Mouse (Mus musculus): Measurements from ENCODE around the gene Dvl1. TPM values are rescaled to one million over a fixed set of nuclear protein-coding genes. Genes with fewer than 3 reads are reported as not detected.

The Dvl1 gene
- polyA plus RNA-seq (2012): 78.6 and 89.0 TPM in 2 replicates

DNA sequence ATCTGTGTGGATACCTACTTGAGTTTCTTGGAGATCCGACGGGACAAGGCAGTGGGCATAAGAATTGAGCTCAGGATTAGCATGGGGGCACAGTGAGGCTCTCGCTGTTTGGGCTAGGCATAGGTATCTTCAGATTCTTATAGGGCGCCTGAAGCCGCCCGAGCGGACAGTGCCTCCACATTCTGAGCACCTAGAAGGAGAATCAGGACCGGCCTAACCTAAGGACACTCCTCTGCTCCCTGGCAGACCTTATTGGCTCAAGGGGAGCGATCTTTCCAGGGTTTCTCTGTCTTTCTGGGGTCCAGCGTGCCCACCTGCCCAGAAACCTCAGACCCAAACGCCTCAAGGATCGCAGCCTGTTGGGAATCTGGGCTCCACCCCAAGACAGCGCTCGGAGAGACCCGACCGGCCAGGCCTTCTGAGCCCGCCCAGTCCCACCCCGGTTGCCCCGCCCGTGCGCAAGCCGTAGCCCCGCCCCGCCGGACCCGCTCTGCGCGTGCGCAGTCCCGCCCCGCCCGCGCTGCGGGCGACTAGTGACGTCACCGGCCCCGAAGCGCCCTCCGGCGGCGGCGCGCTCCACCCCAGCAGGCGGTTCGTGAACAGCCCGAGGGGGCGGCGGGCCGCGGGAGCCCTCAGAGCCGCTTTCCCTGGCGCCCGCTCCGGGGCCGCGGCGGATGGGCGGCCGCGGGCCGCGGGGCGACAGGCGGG, at the start of gene Dvl1:
Gene Dvl1 (plus strand): TSS at position 532 of the 708 bp plus-strand sequence.
- no peak for TF ChIP-seq GATA1 (IDR thresholded peaks at IDR 0.05; ENCODE audit: low read length)

DNA sequence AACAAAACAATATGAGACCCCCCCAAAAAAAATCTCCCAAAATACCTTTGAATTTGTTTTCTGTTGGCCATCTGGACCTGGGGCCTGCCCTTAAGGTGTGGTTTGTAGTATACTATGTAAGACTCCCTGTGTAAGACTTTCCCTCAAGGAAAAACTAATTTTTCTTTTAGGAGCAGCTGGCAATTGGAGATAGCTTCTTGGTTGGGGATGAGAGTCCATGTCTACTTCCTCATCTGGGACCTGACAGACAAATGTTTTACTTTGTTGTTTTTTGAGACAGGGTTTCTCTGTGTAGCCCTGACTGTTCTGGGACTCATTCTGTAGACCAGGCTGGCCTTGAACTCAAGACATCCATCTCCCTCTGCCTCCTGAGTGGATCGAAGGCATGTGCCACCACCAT, 45.1 kb upstream of the Dvl1 start:
- no peak for TF ChIP-seq GATA1 (IDR thresholded peaks at IDR 0.05; ENCODE audit: low read length)

DNA sequence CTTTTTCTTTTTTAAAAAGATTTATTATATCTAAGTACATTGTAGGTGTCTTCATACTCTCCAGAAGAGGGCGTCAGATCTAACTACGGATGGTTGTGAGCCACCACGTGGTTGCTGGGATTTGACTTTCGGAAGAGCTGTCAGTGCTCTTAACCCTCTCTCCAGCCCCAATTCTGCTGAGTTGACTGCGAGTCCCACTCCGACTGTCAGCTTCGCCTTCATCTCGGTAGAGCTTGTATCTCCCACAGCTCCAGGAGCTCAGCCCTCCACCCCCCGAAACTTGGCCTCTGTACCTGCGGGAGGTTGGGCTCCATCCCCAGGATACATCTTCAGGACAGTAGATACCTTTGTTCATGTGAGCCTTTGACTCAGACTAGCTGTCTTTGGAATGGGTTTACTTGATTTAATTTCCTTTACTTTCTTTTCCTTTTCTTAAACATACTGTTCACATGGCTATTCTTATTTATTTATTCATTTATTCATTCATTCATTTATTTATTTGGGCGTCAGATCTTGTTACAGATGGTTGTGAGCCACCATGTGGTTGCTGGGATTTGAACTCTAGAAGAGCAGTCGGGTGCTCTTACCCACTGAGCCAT, 44.4 kb upstream of the Dvl1 start, which contains the start of gene Mrpl20:
Gene Mrpl20 (plus strand): TSS at position 138 of the 599 bp plus-strand sequence.
- TF ChIP-seq GATA1 (IDR thresholded peaks at IDR 0.05; ENCODE audit: low read length): no peak

DNA sequence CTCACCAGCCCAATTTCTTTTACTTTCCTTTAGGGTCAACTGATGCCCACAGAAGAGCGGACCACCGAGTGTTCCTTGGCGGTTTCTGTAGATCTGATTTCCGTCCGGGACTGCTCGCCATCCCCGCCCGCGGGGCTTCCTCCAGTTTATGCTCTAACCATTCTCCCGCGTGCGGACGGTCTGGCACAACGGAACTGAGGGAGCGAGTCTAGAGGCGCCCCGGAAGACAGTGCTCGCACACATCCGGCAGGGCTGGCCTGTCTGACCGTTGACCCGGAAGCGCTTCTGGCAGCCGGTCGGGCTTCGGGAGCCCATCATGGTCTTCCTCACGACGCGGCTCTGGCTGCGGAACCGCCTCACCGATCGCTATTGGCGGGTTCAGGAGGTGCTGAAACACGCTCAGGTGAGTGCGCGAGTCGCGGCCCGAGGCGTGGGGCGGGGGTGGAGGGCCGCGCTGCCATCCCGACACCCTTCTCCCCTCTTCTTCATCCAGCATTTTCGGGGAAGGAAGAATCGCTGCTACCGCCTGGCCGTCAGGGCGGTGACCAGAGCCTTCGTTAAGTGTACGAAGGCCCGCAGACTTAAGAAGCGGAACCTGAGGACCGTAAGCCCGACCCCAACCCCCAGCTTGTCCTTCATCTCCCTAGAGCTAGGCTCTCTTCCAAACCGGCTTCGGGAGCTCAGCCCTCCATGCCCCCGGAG, 43.7 kb upstream of the Dvl1 start:
- TF ChIP-seq GATA1 (IDR thresholded peaks at IDR 0.05; ENCODE audit: low read length): no peak

DNA sequence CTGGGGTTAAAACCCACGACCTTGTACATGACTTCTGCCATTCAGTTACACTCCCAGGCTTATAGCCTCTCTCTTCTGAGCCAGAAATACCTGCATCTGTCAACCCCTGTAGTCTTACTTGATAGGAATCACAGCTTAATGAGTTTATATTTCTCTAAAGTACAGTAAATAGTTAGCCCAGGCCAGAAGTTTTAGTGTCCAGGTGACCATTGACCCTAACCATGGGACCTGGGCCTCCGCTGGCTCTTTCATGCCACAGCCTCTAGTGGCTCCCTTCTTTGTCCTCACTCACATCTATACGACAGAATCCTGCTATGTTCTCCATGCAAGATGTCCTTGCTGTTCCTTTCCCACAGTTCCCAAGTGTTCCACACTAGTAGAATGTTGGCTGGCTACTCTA, 39.4 kb upstream of the Dvl1 start:
- TF ChIP-seq GATA1 (IDR thresholded peaks at IDR 0.05; ENCODE audit: low read length): no peak

DNA sequence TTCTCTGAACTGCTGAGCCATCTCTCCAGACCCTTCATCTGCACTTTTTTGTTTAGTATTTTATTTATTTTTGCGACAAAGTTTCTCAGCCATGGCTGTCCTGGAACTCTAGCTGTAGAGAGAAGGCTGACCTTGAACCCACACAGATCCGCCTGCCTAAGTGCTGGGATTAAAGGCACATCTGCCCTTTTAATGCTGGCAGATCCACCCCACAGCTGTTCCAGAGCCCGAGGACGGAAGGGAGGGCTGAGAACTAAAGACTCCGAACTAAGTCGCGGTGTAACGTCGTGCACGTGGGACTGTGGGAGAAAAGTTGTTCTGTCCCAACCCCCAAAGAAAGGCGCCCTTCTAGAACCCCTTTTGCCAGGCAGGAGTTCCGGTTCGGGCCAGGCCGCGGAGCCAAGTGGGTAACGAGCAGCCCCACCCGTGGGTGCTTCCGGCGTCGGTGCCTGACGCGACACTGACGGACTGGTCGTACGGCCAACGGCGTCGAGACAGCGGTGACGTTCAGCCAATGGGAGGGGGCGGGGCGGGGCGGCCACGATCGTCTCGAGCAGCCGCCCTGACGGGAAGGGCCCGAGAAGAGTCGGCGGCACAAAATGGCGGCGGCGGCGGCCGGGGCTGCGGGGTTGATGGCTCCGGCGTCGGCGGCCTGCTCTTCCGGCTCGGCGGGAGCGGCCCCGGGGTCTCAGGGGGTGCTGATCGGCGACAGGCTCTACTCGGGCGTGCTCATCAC, 35.1 kb upstream of the Dvl1 start, which contains the start of gene Ccnl2:
Gene Ccnl2 (plus strand): TSS at position 561 of the 736 bp plus-strand sequence.
- no peak for TF ChIP-seq GATA1 (IDR thresholded peaks at IDR 0.05; ENCODE audit: low read length)

DNA sequence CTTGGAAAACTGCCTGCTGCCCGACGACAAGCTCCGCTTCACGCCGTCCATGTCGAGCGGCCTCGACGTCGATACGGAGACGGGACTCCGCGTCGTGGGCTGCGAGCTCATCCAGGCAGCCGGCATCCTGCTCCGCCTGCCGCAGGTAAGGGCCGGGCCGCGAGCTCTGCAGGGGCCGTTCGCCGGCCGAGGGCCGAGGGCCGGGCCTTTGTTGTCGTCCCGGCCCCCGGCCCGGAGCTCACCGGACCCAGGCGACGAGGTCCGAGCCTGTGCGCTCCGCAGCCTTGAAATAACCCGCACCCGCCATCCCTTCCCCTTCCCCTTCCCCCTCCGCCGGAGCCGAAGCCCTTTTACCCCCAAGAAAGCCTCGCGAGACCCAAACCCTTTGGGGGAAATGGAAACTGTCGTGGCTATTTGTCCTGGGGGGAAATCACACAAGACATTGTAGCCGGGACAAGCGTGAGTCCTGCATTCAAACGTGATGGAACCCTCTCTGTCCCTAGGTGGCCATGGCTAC, 34.5 kb upstream of the Dvl1 start:
- no peak for TF ChIP-seq GATA1 (IDR thresholded peaks at IDR 0.05; ENCODE audit: low read length)

DNA sequence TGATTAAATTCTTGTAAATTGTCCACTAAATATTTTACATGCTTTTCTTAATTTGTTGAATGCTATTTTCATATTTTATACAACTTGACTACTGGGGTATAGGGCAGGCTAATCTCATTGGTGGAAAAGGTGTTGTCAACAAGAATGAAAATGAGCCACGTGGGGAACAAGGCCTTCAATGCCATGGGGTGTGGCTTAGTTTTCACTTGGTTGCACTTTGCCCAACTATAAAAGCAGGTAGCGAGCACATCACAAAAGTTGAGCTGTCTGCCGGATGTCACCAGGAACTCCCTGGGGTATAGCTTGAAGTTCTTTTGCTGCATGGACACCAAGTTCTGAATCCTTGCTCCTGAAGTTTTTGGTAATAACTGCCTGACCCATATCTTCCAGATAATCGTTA, 29.7 kb upstream of the Dvl1 start:
- no peak for TF ChIP-seq GATA1 (IDR thresholded peaks at IDR 0.05; ENCODE audit: low read length)

DNA sequence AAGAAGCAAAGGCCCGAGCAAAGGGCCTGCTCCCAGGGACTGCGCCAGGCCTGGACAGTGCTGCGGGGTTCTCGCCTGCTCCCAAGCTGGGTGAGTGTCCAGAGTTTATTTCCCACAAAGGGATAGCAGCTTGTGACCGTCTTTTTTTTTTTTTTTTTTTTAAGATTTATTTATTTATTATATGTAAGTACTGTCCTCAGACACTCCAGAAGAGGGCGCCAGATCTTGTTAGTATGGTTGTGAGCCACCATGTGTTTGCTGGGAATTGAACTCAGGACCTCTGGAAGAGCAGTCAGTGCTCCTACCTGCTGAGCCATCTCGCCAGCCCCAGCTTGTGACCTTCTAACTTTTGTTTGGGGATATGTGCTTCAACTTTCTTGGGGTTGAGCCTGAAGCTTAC, 26.2 kb upstream of the Dvl1 start:
- TF ChIP-seq GATA1 (IDR thresholded peaks at IDR 0.05; ENCODE audit: low read length): no peak

DNA sequence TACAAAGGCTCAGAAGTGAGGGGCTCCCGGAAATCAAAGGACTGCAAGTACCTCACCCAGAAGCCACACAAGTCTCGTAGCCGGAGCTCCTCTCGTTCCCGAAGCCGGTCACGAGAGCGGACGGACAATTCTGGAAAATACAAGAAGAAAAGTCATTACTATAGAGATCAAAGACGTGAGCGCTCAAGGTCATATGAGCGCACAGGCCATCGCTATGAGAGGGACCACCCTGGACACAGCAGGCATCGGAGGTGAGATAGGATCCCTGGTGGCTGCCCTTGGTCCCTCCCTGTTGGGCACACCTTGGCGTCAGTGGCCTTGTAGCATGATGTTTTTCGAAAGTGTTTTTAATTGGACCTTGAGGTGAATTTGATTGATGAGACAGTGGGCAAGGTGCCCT, 23.8 kb upstream of the Dvl1 start:
- no peak for TF ChIP-seq GATA1 (IDR thresholded peaks at IDR 0.05; ENCODE audit: low read length)

DNA sequence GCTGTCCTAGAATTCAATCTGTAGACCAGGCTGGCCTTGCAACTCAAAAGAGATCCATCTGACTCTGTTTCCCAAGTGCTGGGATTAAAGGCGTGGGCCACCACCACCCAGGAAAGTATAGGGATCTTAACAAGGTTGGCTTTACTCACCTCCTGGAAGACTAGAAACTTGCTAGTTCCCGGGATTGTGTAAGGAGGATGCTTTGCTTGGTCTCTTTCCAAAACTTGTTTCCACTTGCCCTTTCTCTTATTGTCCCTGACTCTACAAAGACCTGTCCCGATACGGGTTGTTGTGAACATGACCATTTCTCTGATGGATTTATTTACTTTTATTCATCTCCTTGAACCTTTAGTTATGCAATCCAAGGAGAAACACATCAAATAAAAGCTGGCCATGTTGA, 17.3 kb upstream of the Dvl1 start:
- no peak for TF ChIP-seq GATA1 (IDR thresholded peaks at IDR 0.05; ENCODE audit: low read length)

DNA sequence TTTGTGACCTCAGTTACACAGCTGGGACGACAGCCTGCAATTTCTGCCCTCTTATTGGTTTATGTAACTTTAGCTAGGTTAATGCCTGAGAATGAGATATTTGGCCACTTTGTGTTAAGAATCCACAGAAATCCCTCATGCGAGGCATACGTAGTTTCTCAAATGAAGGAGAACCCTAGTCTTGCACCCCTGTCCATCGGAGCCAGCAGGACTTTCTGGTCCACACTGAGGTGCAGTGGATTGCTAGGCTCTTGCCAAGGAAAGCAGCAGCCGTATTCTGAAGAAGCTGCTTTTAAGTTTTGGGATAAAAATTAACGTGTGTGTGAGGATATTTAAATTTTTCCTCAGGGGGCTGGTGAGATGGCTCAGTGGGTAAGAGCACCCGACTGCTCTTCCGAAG, 16.6 kb upstream of the Dvl1 start:
- no peak for TF ChIP-seq GATA1 (IDR thresholded peaks at IDR 0.05; ENCODE audit: low read length)

DNA sequence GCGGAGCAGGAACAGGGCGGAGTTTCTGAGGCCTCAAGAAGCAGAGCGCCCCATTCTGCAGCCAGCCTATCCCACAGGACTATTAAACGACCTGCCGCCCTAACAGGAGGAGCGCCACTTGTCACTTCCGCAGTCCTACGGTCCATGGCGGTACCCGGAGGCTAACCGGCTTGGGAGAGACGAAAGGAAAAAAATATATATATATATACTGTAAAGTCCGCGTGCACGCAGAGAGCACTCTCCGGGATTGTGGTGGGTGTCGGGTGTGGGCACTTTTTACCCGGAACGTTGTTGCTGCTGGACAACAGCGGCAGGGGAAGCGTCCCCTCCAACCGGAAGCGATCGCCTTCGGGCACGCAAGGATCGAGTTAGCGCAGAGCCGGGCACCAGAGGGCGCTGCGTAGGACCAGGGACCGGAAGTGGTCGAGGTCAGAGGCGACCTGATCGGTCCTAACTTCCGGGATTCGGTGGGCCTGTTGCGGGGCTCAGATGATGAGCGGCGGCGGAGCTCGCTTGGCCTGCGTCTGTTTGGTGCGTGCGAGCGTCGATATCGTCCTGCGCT, 15.9 kb upstream of the Dvl1 start, which contains the start of gene Aurkaip1:
Gene Aurkaip1 (plus strand): TSS at position 68 of the 562 bp plus-strand sequence.
- TF ChIP-seq GATA1 (IDR thresholded peaks at IDR 0.05; ENCODE audit: low read length): no peak

DNA sequence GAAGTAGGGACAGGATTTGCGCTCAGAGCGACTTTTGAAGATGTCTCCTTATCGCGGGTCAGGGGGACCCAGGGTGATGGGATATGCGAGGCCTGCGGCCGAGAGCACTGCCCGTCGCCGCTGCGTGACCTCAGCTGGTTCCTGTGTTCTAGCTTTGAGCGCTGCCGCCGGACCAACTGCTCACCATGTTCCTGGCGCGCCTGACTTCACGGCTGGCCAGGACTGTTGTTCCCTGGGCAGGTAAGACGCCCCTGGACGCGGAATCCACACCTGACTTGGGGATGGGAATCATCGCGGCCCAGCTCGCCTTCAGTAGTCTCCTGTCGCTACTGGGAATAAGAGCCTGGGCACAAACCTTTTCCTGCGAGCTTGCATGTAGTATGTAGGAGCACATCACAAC, 15.4 kb upstream of the Dvl1 start:
- TF ChIP-seq GATA1 (IDR thresholded peaks at IDR 0.05; ENCODE audit: low read length): no peak

DNA sequence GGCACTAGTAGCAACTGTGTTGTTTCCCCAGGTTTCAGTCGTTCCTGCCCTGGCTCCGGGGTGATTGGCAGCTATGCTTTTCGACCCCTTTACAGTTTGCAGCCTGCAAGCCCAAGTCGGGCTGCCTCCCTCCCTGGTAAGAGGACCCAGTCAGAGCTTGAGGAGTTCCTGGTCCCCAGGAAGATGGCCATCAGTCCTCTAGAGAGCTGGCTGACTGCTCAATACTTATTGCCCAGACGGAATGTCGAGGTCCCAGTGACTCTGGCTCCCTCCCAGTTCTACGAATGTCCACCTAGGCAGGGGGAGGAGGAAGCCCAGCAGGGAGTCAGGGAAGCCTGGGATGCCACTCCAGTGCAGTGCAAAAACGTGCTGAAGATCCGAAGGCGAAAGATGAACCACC, 14.9 kb upstream of the Dvl1 start:
- TF ChIP-seq GATA1 (IDR thresholded peaks at IDR 0.05; ENCODE audit: low read length): no peak

Measured in G1E-ER4 (cell line).